Mouse (Mus musculus) stomach, embryonic 14.5 days (tissue): Measurements from ENCODE around the gene Nsun6. TPM values are rescaled to one million over a fixed set of nuclear protein-coding genes. Genes with fewer than 3 reads are reported as not detected.

Experiments
- ATAC-seq: fragments of 200-750 bp; cut with Nextera tagmentation; 2 replicates; pipeline ENCODE4 v1.8.0; 2017; ENCODE audit warnings: low read depth, moderate TSS enrichment; ENCODE audit not compliant: insufficient number of reproducible peaks, insufficient read depth, low FRiP score
- H3K27ac ChIP-seq: fragments of 300-500 bp; sonication (generic); 2 replicates; pipeline ENCODE4 v1.5.1; 2014; ENCODE audit warnings: mild to moderate bottlenecking, low read length, moderate library complexity, mixed read lengths
- H3K27me3 ChIP-seq: fragments of 300-500 bp; sonication (generic); 2 replicates; pipeline ENCODE4 v1.6.1; 2014; ENCODE audit warnings: low read length, control low read depth, mixed read lengths; ENCODE audit not compliant: control insufficient read depth, insufficient read depth
- H3K36me3 ChIP-seq: fragments of 300-500 bp; sonication (generic); 2 replicates; pipeline ENCODE4 v1.6.1; 2014; ENCODE audit warnings: mild to moderate bottlenecking, control low read depth, low read length, moderate library complexity, mixed read lengths; ENCODE audit not compliant: control insufficient read depth, insufficient read depth
- H3K4me1 ChIP-seq: fragments of 300-500 bp; sonication (generic); 2 replicates; pipeline ENCODE4 v1.6.1; 2014; ENCODE audit warnings: low read length, control low read depth, mixed read lengths; ENCODE audit not compliant: control insufficient read depth, insufficient read depth
- H3K4me2 ChIP-seq: fragments of 300-500 bp; sonication (generic); replicated peaks from 2 replicates; pipeline ENCODE4 v1.6.1; 2014; ENCODE audit warnings: low read depth, low read length, control low read depth
- H3K4me3 ChIP-seq: fragments of 300-500 bp; sonication (generic); 2 replicates; pipeline ENCODE4 v1.5.1; 2014; ENCODE audit warnings: low read depth, low read length, control low read depth
- H3K9ac ChIP-seq: fragments of 300-500 bp; sonication (generic); replicated peaks from 2 replicates; pipeline ENCODE4 v1.6.1; 2014; ENCODE audit warnings: low read depth, mild to moderate bottlenecking, control low read depth, low read length, moderate library complexity, mixed read lengths
- H3K9me3 ChIP-seq: fragments of 300-500 bp; sonication (generic); 2 replicates; pipeline ENCODE4 v1.6.1; 2016; ENCODE audit warnings: low read depth, low read length, control low read depth; ENCODE audit not compliant: control insufficient read depth
- WGBS: fragments of 180-500 bp; shearing (Covaris S2); extraction: QIAGEN DNeasy Blood & Tissue Kit; methylation state at CpG from one replicate; pipeline ENCODE4 v1.1.7; 2014; 5-methylcytosine and 5-hydroxymethylcytosine counted together
- polyA plus RNA-seq: library from polyadenylated mRNA; unstranded; fragments of >200 nt; fragmentation: Nextera tagmentation; extraction: Ambion mirVana; gene quantifications from 2 replicates; pipeline ENCODE4 v1.2.1, GENCODE M21; 2014

The Nsun6 gene
- polyA plus RNA-seq, 1 experiment from 2014 or later: 14.0 TPM

DNA sequence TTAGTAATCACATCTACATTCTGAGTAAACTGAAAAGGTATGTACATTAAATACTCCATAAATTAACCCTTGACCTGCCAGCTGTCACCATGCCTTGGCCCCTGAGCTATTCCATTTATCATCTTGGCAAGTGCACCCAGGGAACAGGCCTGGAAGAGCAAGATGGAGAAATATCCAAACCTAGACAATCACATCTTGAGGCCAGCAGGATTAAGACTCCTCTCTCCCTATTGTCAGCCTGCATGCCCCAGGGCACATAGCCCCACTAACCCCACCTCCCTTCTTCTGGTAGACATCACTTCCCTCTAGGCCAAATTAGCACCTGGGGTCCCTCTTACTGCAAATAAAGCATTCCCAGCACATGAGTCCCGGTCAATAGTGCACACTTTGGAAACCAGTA lies 27.1 kb downstream of the Nsun6 start:
- no peak for ATAC-seq
- Histone ChIP-seq H3K27me3 (no peaks in the 10 kb centered on the region), H3K9me3 (no peaks in the 10 kb centered on the region), H3K4me2 (no peak overlapping the region), H3K9ac (no peak overlapping the region), H3K4me3 (no peak overlapping the region), H3K36me3 (no peaks in the 10 kb centered on the region; the same call in 1 of the 2 replicates), H3K4me1 (no peaks in the 10 kb centered on the region), H3K27ac (no peak overlapping the region)
- WGBS: 93% methylated on average over 1 of the region's 1 CpGs

DNA sequence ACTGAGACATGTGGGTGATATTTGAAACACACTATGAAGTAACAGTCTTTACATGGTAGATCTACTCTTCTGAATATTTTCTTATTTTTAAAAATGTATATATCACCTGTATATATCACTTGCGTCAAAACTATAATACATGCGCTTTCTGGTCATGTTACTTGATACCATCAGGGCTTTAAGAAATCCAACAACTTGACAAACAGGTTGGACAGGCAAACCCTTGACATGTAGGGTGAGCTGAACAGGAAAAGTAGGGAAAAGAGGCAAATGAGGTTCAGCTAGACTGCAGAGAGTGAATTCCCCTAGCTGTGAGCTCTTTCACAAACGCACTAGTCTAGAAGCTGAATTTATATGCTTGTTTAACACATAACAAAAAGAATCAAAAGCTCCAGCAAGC lies 28.1 kb downstream of the Nsun6 start:
- Histone ChIP-seq H3K4me2 (no peak overlapping the region), H3K4me1 (no peaks in the 10 kb centered on the region), H3K27ac (no peak overlapping the region), H3K9me3 (no peaks in the 10 kb centered on the region), H3K27me3 (no peaks in the 10 kb centered on the region), H3K4me3 (no peak overlapping the region), H3K36me3 (no peaks in the 10 kb centered on the region), H3K9ac (no peak overlapping the region)
- no peak for ATAC-seq
- 84% methylated on average over 3 of the region's 3 CpGs for WGBS

DNA sequence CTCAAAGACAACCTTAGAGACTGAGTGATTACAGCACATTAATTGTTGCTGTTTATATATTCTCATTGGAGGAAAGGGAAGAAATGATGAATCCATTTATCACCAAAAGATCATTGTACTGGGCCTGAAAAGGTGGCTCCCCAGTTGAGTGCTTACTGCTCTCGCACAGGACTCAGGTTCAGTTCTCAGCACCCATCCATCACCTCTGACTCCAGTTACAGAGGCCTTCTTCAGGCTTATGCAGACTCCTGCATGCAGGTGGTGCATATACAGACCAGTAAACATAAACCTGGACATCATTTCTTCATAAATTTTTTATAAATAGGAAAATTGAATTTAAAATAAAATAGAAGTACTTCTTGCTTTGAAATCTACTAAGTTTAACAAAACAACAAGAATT lies 46.8 kb downstream of the Nsun6 start:
- Histone ChIP-seq H3K4me2 (no peak overlapping the region), H3K9ac (no peak overlapping the region), H3K4me3 (no peak overlapping the region), H3K4me1 (no peaks in the 10 kb centered on the region), H3K9me3 (no peaks in the 10 kb centered on the region), H3K27ac (no peak overlapping the region), H3K36me3 (no peaks in the 10 kb centered on the region), H3K27me3 (no peaks in the 10 kb centered on the region)
- ATAC-seq: no peak
- WGBS: 90% methylated on average over 1 of the region's 1 CpGs

DNA sequence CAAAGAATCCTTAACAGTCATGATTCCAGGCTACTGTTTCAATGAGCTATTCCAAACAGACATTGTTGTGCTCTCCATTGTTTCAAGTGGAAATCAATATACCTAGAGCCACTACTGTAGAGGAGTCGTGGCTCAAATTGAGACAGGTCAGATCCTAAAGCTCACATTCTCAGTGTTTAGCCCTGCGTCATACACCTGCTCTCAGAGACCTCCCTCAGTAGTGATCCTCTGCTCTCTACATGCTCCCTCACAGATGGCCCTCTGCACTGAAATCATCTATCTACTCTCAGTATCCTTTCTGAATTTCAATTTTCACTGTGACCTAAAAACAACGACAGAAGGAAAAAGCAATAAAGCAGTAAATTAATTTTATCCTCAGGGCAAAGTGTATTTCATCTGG lies 47.3 kb downstream of the Nsun6 start:
- Histone ChIP-seq H3K36me3 (no peaks in the 10 kb centered on the region), H3K4me1 (no peaks in the 10 kb centered on the region), H3K9ac (no peak overlapping the region), H3K27me3 (no peaks in the 10 kb centered on the region), H3K4me2 (no peak overlapping the region), H3K4me3 (no peak overlapping the region), H3K9me3 (no peaks in the 10 kb centered on the region), H3K27ac (no peak overlapping the region)
- 79% methylated on average over 3 of the region's 3 CpGs for WGBS
- ATAC-seq: no peak

DNA sequence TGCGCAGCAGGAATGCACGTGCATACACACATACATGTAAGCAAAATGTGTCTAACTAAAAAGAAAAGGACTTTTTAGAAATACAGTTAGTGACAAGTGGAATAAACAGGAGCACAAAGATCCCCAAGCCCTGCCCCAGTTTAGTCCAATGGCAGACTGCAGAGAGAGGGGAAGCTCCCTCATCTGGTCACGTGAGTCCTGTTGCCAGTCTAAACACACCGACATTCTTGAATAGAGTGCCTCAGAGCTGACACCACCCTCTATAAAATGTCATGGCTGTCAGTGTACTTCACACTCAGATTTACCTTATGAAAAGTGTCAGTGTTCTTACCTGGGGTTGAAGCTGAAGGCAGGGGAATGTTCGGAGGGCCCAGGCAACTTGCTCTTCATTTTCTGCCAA lies 57.0 kb downstream of the Nsun6 start:
- no peak overlapping the region for H3K4me3 ChIP-seq
- no peak for ATAC-seq
- 77% methylated on average over 5 of the region's 5 CpGs for WGBS

DNA sequence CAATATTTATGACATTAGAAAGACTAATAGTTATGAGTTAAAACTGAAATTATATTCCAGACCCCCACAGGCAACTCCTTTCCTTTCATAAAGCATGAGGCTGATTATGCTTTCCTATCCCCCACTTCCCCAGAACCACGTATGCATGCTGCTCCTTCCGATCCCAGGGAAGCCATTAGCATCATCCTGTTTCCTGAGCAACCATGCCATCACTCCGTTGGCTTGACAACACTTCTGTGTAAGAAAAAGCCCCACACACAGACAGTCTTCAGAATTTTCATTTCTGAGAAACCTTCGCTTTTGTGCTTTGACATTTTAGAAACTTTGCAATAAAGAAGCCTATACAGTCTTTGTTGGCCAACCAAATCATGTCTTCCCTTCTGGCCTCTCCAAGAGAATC lies 58.8 kb downstream of the Nsun6 start:
- Histone ChIP-seq H3K27me3 (no peaks in the 10 kb centered on the region), H3K36me3 (no peaks in the 10 kb centered on the region), H3K4me3 (no peak overlapping the region), H3K9ac (no peak overlapping the region), H3K4me2 (no peak overlapping the region), H3K4me1 (no peaks in the 10 kb centered on the region), H3K9me3 (no peaks in the 10 kb centered on the region), H3K27ac (no peak overlapping the region)
- no peak for ATAC-seq
- WGBS: 84% methylated on average over 4 of the region's 4 CpGs

More for the DNA sequence above, 57.0 kb downstream of the Nsun6 start:
- Histone ChIP-seq H3K27ac (no peak overlapping the region), H3K4me2 (no peak overlapping the region), H3K9ac (no peak overlapping the region), H3K4me1 (no peaks in the 10 kb centered on the region), H3K27me3 (no peaks in the 10 kb centered on the region), H3K9me3 (no peaks in the 10 kb centered on the region), H3K36me3 (no peaks in the 10 kb centered on the region)

DNA sequence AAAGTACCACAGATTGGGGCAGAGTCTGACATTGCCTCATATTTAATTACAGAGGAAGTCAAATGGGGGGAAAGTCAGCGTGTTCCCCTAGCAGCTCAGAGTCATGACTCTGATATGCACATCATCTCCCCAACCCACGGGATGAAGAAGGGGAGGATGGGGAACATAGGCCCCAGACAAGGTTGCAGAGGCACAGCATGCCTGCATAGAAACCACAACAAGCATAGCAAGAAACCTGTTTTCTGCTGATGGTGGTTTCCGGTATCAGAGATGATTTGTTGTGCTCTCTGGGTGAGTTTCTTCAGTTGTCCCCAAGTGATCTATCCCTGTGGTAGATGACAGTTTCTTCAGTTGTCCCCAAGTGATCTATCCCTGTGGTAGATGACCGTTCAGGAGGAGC lies 62.3 kb downstream of the Nsun6 start:
- no peak overlapping the region for H3K4me3 ChIP-seq

DNA sequence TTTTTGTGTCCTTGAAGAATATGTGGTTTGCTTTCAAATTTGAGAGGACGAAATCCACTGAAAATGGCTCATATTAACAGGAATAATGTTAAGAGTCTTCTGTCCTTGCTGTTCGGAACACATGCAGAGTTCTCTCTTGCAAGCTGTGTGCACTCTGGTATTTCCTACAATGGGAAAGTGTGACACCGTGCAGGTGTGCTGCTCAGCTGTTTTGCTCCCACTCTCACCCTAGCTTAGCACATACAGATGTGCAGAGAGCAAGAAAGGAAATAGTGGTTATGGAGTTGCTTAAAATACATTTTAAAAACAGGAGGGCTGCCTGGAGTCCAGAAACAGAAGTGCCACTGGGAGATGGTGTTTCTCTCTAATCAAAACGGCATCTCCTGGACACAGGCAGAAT lies 65.5 kb downstream of the Nsun6 start:
- ATAC-seq: no peak
- H3K9me3 ChIP-seq: no peaks in the 10 kb centered on the region
- H3K36me3 ChIP-seq: no peaks in the 10 kb centered on the region
- H3K4me3 ChIP-seq: no peak overlapping the region
- H3K4me1 ChIP-seq: no peaks in the 10 kb centered on the region
- no peak overlapping the region for H3K9ac ChIP-seq
- 88% methylated on average over 4 of the region's 4 CpGs for WGBS
- no peak overlapping the region for H3K4me2 ChIP-seq
- H3K27ac ChIP-seq: no peak overlapping the region
- H3K27me3 ChIP-seq: no peaks in the 10 kb centered on the region

More for the DNA sequence above, 62.3 kb downstream of the Nsun6 start:
- H3K9ac ChIP-seq: no peak overlapping the region
- ATAC-seq: no peak
- H3K4me1 ChIP-seq: no peaks in the 10 kb centered on the region
- no peaks in the 10 kb centered on the region for H3K36me3 ChIP-seq
- H3K27ac ChIP-seq: no peak overlapping the region
- no peaks in the 10 kb centered on the region for H3K9me3 ChIP-seq
- no peaks in the 10 kb centered on the region for H3K27me3 ChIP-seq
- no peak overlapping the region for H3K4me2 ChIP-seq
- WGBS: 91% methylated on average over 4 of the region's 4 CpGs

DNA sequence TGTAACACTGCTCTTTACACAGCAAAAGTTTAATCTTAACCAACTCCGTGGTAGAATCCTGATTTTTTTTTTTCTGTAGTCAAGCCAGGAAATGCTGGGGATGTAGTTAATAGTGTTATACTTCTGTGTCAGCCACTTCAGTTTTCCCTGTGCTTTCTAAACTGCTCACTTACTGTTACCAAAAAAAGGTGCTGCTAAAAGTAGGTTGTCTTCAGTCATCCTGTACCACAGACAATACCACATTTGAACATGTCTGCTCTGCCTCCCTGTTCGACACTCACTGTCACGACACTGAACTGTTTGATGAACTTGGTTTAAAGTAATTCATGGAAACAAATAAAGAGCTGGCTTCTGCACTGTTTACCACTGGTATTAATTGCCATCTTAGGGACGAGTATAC lies 66.4 kb downstream of the Nsun6 start:
- H3K9me3 ChIP-seq: no peaks in the 10 kb centered on the region
- WGBS: 77% methylated on average over 4 of the region's 4 CpGs
- H3K4me2 ChIP-seq: no peak overlapping the region
- no peaks in the 10 kb centered on the region for H3K4me1 ChIP-seq
- H3K27me3 ChIP-seq: no peaks in the 10 kb centered on the region
- no peak overlapping the region for H3K27ac ChIP-seq
- H3K36me3 ChIP-seq: no peaks in the 10 kb centered on the region
- H3K4me3 ChIP-seq: no peak overlapping the region
- no peak for ATAC-seq
- no peak overlapping the region for H3K9ac ChIP-seq
